Mouse (Mus musculus) kidney, postnatal 10 days (tissue): ENCODE data around the gene Stxbp2.
"Not testable (repeated sequence)": the region's sequence is repeated elsewhere in the genome, so short reads cannot be mapped to it uniquely, and the experiment has no call there.

ENCODE experiments used
- DNase-seq: peaks from one replicate; pipeline ENCODE4 v3.0.0; 2021; ENCODE audit warnings: mixed read lengths

Gene Stxbp2

GRCm38 (mm10) chr8:3630647-3631477, at the start of gene Stxbp2:
TSS of gene Stxbp2 (plus strand) at chr8:3630955.
- peak; percentile 89 for DNase-seq

DNA sequence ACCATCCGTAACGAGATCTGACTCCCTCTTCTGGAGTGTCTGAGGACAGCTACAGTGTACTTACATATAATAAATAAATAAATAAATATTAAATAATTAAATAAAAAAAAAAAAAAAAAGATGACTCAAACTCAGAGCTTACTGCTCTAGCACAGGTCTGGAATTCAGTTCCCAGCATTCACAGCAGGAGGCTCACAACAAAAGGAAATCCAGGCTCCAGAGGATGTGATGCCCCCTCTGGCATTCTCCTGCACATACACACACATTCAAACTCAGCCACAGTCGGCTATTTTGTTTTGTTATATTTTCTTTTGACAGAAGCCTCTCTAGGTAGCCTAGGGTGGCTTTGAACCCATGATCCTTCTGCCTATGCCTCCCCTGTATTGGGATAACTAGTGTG, 48.8 kb upstream of the Stxbp2 start:
- DNase-seq = not testable (repeated sequence)

GRCm38 (mm10) chr8:3586452-3586851, 44.3 kb upstream of the Stxbp2 start:
- no peak for DNase-seq

DNA sequence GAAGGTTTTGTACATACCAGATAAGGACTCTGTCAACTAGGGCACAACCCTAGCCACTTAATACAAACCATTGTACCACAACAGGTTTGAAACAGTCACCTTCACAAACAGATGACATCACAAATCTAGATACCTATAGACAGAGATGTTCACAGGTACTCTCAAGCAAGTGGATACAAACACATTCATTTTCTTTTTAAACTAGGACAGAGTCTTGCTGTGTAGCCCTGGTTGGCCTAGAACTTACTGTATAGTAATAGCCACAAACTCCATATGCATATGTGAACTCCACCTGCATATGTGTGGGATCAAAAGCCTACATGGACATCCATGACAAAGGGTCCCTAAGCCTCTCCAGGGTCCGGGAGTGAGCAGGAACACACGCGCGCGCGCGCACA, 43.8 kb upstream of the Stxbp2 start, which contains the start of gene Camsap3:
Gene Camsap3, plus strand, starts transcription at position 301 of the 398 bp plus-strand sequence.
- no peak for DNase-seq

- peak; percentile 82 for DNase-seq
These were observed 43.1 kb upstream of the Stxbp2 start for GRCm38 (mm10) chr8:3587391-3588257.

DNA sequence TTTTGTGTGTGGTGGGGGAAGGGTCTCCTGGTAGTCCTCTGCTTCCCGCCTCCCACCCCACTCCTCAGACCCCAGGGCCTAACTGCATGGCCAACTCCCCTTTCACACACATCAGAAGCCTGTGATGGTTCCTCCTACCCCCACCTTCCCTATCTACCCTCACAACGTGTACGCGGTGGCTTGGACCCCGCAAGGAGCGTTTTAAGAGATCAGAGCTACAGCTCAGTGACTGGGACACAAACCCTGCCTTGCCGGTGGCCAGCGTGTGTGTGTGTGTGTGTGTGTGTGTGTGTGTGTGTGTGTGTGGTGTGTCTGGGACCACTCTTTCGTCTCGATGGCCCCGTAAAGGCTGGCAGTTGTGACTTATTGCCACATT, 42.5 kb upstream of the Stxbp2 start:
- peak; percentile 18 for DNase-seq

GRCm38 (mm10) chr8:3593470-3593869, 37.3 kb upstream of the Stxbp2 start:
- DNase-seq = peak; percentile 18

DNA sequence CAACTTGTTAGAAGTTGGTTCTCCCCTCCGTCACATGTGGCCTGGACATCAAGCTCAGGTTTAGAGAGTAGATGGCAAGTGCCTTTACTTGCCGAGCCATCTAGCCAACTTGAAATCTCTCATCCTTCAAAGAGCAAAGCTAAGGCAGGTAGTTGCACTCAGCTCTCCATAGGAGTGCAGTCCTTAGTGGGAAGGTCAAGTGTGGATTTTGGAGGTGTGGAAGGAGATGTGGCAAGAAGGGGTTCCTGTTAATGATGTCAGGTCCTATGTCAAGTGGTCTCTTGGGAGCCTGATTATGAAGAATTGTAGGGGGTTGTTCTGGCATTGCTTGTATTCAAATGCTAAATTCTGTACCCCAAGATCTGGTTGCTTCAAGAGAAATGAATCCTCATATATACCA, 36.3 kb upstream of the Stxbp2 start:
- no peak for DNase-seq

- no peak for DNase-seq
These were observed 32.7 kb upstream of the Stxbp2 start for GRCm38 (mm10) chr8:3598054-3598453.

DNA sequence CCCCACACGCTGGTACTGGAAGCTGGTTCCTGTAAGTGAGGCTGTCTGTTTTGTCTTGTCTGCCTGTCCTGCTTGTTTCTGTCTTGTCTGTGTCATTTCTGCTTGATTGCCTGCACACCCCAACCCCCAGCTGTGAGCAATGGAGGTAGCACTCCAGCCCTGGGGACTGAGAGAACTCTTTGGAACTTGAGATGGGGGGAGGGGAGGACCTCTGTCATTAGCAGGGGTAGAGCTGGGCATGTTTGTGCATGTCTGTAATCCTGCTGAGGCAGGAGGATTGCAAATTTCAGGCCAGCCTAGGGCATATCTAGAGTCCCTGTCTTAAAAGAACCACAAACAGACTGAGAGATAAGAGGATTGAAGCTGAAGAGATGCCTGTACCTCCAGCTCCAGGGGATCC, 31.5 kb upstream of the Stxbp2 start:
- no peak for DNase-seq

DNA sequence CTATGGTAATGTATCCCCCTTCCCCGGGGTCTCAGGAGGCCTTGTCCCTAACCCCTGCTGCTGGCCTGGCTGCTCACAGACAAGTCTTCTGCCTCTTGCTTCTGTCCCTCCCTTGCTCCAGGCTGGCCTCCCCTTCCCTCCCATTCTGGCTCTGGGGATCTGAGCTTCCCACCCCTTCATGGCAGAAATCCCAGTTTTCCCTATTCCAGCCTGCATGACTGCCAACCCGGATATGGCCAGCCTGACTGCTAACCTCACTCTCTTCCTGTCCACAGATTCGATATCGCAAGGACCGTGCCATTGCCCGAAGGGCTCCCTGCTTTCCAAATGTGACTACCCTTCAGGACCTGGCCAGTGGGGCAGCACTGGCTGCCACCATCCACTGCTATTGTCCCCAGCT, 30.4 kb upstream of the Stxbp2 start:
- DNase-seq = peak; percentile 62

GRCm38 (mm10) chr8:3603439-3603838, 27.3 kb upstream of the Stxbp2 start:
- no peak for DNase-seq

GRCm38 (mm10) chr8:3606593-3606992, 24.2 kb upstream of the Stxbp2 start:
- peak; percentile 63 for DNase-seq

- no peak for DNase-seq
These were observed 22.9 kb upstream of the Stxbp2 start for GRCm38 (mm10) chr8:3607822-3608221.

DNA sequence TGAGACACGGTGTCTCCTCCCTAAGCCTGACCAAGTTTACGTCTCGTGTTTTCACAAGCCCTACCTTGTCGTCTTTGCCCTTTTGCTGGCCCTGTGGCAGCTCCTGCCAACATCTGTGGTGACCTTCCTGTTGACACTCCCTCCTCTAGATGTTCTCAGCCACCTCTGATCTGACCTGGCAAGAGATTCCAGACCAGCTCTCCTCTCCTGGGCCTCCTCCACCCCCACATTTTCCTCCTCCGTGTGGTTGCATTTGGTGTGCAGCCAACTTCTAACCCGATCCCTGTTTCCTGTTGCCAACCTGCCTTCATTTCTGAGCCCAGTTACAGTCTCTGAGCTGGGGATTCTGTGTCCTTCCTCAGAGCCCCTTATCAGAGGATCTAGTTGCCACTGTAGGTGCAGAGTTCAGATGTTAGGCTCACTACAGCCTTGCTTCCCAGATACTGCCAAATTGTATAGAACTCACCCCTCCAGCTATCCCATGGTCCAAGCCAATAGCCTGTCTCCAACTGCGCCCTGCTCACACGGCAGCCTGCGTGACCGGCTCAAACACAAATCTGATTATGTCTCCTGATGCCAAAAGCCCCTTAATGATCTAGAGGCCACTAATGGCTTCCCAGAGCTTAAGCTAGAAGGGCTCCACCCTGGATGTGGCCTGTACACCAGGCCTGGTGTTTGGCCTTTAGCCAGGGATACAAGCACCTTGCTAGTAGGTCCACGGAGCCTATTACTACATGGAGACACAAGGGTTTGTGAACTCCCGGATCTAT, 21.5 kb upstream of the Stxbp2 start:
- DNase-seq = peak; percentile 41

GRCm38 (mm10) chr8:3609816-3610150, 21.0 kb upstream of the Stxbp2 start:
- DNase-seq = peak; percentile 55

- DNase-seq = peak; percentile 99
These were observed 9.4 kb upstream of the Stxbp2 start, which contains the start of the genes Xab2 and Pet100 for GRCm38 (mm10) chr8:3621199-3621970. TSS of gene Xab2 (minus strand) at chr8:3621316. TSS of gene Pet100 (plus strand) at chr8:3621548.

DNA sequence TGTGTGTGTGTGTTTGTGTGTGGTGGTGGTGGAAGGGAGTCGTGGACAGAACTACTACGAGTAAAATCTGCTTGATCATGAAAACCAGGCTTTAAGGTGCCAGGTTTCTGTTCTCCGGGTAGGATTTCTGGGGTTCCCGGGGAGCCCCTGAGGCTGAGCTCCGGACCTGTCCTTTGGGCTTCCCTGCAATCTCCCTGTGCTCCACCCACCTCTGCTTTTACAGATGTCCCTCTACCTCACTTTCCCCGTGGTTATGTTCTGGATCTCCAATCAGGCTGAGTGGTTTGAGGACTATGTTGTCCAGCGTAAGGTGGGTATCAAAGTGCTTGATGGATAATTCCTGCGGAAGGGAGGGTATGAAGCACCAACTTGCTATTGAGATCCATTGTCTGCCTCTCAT, 8.6 kb upstream of the Stxbp2 start:
- DNase-seq = no peak

GRCm38 (mm10) chr8:3625445-3625844, 5.3 kb upstream of the Stxbp2 start, which contains the start of gene Pcp2:
TSS of gene Pcp2 (minus strand) at chr8:3625545.
- DNase-seq = no peak

GRCm38 (mm10) chr8:3626971-3627370, 3.8 kb upstream of the Stxbp2 start:
- no peak for DNase-seq

GRCm38 (mm10) chr8:3628014-3628413, 2.7 kb upstream of the Stxbp2 start:
- peak; percentile 52 for DNase-seq

DNA sequence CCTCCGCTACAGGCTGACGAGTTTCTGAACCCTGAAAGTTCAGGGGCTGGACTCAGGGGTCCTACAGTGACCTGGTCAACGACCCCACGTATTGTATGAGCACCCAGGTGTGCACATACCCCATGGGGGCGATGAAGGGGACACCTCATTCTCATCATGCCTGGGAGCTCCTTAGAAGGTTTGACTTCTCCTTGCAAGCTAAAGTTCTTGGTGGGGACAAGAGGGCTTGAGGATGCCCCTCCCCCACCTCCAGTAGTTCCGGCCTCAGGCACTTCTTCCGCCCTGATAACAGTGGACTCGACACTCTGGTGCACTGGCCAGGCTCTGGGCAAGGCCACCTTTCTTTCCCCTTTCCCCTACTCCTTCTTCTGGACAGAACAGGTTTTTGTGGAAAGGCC, 722 bp downstream of the Stxbp2 start:
- peak; percentile 56 for DNase-seq
